Mouse (Mus musculus) cerebellum, postnatal 14 days (tissue): ENCODE measurements around the gene Cnr2.

Experiments
- DNase-seq, 2 experiments: peaks; one replicate each; pipeline ENCODE4 v3.0.0; 2021; ENCODE audit warnings: mixed read lengths in 2 of 2

Cnr2 gene

DNA sequence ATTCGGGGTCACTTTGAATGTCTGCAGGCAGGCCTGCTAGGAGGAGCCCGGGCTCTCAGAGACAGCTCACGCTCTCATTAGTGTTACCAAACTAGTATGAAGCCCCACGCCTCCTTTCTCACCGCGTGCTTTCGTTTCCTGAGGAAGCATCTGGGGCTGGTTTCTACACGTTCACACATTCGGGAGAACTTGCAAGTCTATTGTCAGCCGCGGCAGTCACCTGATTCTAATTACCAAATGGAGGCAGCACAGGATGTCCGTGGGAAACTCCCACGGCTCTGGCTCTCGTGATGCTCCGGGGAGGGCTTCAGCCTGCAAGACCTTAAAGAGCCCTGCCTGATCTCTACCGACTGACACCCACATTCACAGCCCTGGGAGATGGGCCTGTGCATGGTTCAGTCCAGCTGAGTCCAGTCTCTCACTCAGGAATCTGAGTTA is 18.6 kb upstream of the Cnr2 start:
- DNase-seq, result peak; percentile 41 to 42

DNA sequence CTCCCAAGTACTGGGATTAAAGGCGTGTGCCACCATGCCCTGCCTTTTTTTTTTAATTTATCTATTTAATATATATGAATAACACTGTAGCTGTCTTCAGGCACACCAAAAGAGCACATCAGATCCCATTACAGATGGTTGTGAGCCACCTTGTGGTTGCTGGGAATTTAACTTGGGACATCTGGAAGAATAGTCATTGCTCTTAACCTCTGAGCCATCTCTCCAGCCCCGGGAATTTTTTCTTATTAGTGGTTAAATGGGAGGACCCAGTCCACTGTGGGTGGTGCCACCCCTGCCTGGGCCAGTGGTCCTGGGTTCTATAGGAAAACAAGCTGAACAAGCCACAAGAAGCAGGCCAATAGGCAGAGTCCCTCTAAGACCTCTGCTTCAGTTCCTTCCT is 17.5 kb upstream of the Cnr2 start:
- peak in 1 of 2 experiments; percentile 27 for DNase-seq

DNA sequence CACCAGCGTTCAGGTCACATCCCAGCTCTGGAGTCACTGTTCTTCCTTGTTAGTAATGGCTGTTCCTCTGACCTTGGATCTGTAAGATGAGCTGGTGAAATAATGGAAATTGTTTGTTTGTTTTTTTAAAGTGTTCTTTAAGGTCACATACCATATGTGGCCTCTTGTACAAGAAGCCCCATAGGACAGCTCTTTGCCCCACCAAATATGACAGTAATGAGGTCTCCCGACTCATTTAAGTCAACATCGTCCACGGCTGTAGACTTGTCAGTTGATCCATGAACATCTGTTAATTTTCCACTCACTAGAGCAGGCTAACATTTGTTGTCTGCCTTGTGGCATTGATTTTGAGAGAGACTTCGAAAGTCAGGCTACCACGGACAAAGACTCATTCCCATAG is 16.2 kb upstream of the Cnr2 start:
- no peak for DNase-seq

DNA sequence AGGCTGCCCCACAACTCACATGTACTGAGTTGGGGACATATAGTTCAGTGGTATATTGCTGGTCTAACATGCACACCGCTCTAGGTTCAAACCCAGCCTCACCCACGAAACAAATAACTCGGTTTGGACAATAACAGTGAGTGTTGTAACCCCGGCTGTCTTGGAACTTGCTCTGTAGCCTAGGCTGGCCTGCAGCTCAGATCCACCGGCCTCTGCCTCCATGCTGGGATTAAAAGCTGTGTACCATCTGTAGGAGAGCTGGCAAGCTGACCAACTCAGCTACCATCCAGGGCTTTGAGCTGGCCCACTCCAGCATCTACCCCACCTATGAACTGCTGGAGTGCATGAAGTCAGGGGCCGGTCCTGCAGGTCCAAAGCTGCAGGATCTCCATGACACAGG is 15.2 kb upstream of the Cnr2 start:
- no peak for DNase-seq

DNA sequence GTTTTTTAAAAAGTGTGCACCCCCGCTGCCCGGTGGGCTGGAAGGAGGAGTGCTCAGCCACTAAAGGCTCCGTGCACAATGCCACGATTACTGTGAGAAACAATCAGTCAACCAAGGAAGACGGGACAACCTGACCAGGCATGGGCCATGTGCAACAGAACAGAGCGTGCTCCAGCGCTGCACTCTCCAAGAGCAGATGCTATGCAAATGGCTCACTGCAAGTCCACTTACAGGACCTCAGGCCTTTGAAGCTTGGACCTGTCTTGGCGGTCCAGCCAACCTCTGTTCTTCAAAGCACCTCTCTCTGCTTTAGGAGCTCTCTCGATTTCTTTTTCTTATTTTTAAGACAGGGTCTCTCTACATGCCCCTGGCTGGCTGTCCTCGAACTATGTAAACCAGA is 14.6 kb upstream of the Cnr2 start:
- DNase-seq, result no peak

DNA sequence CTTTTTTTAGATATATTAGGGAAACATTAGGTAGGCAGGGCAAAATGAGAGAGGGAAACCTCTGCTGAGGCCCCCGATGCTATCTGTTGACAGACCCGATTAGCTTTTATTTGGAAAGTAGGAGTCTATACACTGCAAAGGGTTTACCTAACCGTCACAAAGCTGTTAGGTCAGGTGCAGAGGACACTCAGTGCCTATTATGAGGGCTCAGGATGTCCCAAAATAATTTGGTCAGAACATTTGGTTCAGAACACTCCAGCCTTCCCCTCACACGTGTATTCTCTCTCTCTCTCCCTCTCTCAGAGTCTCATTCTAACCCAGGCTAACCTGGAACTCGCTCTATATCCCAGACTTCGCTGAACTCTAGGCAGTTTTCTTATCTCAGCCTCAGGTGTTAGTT is 13.2 kb upstream of the Cnr2 start:
- DNase-seq, result no peak

DNA sequence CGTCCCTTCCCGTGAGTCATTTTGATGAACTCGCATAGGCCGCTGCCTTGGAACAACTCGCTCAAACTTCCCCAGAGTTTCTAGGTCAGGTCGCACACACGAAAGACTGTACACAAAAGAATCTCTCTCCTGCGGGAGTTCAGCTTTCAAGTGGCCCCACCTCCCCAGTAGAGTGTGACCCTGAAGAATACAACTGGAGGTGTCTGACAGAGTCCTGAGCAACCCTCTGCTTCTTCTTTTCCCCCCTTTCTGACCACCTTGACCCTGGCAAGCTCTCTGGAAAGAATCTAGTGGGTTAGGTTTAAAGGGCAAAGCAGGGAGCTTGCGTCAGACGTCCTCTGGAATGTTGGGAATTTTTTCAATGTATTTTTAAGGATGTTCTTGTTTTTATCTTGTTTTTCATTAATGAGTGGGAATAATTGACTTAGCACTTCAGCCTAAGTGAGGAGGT is 11.8 kb upstream of the Cnr2 start:
- no peak for DNase-seq

DNA sequence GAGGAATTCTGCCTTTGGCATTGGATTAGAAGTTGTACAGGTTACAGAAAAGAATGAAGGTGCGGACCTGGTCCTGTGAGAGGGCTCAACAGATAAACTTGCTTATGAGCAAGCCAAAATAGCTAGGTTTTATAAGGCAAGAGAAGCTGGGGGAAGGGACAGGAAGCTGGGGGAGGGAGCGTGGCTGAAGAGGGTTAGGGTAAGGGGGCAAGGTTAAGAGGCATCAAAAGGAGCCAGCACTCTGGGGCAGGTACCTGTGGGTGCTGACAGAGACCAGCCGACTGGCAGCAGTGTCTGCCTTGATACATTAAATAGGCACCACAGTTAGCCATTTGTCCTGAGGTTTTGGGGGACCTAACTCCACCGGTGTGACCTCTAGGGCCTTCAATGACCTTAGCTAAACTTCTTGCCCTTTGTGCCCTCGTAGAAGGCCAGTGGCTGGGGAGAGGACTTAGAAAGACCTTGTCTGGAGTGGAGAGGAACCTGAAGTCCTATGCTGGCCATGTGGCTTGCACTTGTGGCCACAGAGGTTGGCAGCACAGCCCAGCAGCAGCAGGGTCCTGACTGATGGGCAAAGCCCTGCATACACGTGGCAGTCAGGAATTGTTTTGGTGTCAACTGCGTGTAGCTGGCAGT is 11.2 kb upstream of the Cnr2 start:
- no peak for DNase-seq

DNA sequence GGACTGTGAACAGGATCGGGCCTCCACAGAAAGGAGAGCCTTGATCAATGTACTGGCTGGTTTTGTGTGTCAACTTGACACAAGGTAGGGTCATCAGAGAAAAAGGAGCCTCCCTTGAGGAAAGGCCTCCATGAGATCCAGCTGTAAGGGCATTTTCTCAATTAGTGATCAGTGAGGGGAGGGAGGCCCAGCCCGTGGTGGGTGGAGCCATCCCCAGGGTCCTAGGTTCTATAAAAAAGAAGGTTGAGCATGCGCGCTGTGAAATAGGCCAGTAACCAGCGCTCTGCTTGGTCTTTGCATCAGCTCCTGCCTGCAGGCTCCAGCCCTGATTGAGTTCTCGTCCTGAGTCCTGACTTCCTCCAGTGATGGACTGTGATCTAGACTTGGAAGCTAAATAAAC is 10.7 kb upstream of the Cnr2 start:
- no peak for DNase-seq

DNA sequence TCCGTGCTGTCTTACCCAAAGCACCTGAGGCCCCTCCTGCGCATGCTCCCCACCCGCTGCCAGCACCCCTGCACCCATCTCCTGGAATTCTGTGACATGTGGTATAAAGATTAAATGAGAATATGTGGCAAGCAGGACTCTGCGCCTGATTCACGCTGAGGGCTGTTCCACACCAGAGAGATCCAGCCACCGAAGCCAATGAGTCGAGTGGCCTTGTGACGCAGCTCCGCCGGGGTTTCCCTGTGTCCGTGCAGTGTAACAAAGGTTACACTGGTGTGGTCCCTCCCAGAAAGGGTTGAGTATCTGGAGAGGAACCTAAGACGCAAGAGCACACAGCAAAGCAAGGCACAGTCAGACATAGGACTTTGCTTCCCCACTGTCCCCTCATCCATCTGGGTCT is 9.5 kb upstream of the Cnr2 start:
- DNase-seq, result no peak

DNA sequence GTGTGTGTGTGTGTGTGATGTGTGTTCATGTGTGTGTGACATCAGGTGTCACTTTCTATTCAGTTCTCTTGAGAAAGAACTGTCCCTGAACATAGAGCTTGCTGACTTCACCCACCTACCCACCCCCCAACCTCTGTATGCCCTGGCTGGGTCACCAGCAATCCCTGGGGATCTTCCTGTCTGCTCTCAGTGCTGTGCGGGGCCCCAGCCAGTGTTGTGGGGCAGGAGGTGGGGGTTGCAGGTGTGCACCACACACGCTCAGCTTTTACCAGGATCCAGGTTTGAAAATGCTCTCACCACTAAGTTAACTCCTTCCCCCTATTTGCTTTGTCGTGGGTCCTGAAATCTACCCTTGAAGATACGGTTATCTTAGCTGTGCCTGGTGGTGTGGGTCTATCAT is 9.0 kb upstream of the Cnr2 start:
- no peak for DNase-seq

DNA sequence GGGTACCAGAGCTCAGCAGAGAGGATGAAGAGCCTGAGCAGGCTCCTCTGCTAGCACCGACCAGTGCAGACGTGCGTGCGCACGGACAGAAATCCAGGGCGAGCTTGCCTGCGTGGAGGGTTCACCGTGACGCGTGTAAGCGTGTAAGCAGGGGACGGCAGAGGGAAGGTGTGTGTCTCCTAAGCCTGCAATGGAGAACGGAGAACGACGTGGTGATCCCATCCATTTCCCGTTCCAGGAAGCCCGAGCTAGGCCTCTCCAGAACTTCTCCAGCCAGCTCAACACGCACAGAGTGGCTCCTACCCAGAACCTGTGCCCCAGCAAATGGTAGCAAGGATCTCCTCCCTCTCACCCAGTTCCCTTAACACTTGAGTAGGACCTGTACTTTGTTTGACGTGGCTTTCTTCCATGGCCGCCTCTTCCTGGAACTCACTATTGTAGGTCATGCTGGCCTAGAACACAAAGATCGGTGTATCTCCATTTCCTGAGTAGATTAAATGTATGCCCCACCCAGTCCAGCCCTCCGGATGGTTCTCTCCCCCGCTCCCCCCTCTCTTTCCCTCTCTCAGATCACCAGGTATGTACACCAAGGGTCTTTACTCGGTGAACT is 6.6 kb upstream of the Cnr2 start:
- no peak for DNase-seq

DNA sequence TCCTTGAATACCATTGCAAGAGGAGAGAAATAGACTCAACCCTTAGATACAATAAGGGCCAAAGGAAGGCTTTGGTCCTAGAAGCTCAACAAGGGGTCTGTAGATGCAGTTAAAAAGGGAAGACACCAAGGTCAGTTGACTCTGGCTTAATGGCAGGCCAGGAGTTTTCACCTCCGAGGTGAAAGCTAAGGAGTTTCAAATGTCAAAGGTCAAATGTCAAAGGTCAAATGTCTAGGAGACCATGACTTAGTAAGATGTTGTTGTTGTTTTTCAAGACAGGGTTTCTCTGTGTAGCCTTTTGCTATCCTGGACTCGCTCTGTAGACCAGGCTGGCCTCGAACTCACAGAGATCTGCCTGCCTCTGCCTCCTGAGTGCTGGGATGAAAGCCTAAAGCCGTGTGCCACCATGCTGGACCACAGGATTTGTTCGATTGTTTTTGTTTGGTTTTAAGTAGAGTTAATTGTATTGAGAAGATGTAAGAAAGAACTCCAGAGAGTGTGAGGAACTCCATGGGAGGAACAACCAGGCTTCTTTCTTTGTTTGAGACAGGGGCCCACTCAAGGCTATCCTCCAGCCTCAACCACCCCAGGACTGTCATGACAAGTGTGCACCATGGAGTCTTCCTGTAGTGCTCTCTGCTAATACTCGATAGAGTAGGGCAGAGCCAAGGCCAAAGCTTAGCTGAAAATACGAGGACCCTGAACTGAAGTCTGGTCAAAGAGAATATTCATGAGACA is 5.9 kb upstream of the Cnr2 start:
- no peak for DNase-seq

DNA sequence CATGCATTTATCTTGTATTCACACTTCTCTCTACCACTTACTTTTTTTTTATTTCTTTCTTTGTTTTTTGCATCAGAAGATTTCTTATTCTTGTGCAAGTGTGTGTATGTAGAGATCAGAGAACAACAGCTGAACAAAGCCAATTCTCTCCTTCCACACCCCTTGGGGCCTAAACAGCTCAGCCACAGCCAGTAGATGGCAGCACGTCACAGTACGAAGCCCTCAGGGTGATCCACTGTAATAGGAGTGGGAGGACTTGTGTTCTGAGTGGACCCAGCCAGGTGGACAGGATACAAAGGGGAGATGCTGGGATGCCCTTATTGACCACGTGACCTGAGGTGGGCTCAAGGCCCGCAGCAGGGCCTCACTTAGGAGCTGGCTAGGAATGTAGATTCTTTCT is 5.3 kb upstream of the Cnr2 start:
- DNase-seq, result peak; percentile 85 to 89

DNA sequence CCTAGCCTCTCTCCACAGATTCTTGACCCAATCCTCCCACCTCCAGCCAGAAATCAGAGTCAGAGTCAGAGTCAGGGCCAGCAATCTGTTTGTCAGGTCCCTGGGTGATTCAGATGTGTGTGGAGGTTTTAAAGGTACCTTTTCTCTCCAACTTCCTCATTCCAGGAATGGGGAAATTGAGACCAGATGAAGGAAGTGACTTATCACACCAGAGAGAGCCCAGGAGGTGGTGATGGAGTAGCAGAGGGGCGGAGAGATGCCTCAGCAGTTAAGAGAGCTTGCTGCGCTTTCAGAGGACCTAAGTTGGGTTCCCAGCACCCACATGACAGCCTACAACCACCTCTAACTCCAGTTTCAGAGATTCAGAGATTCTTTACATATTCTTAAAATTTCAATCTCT is 3.7 kb upstream of the Cnr2 start:
- no peak for DNase-seq

DNA sequence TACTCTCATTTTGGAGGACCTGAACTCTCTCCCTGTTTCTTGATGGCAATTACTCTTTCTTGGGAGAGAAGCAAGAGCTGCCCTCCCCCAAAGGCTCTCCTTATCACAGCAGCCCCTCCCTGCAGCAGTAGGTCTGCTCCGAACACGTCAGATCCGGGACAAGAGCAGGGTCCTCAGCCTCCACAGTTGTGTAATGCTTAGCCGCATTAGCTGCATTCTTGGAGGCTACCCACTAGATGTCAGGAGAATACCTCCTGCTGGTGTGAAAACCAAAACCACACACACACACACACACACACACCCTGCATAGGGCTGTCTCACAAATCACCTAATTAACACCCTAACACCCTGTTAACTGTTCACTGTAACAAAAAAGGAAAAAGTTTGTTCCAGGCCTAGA is 2.3 kb upstream of the Cnr2 start:
- DNase-seq, result no peak

DNA sequence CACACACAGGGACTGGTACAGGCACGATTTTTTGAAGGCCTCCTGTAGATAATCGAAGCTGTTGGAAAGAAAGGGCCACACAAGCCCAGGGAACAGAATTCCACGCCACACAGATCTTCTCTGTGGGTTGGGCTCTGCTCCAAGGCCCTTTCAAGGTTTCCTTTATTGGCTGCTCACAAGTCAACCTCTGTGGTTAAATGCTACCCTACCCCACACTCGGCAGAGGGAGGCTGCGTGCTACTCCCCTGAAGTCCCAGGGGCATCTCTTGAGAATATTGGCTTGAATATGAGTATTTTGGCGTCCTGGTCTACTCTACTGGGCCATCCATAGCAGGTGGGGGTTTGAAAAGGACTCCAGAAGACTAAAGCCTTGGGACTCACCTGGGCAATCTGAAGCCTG is 963 bp downstream of the Cnr2 start:
- no peak for DNase-seq

DNA sequence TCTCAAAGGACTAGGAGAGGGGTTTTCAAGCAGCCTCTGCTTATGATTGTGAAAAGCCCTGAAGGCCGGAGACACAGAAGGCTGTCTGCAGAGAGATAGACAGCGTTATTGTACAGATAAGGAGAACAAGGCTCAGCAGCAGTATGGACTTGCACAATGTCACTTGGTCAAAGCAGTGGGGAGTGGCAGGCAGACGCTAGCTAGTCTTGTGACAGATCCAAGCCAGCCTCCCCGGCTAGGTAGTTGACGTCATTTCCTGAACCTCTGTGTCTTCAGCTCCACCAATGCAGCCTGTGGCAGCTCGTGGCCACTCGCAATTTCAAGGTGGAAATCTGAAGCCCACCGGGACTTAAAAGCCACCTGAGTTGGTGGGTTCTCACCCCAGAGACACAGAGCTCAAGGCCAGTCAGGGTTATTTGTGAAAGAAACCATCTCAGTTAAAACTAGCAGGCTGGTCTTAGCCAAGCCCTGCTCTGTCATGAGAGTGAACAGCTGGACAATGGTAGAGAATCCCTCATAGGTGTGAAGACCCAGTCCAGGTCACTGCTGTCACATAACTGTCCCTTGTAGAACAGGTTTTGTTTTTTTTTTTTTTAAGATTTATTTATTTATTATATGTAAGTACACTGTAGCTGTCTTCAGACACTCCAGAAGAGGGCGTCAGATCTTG is 3.3 kb downstream of the Cnr2 start:
- no peak for DNase-seq

DNA sequence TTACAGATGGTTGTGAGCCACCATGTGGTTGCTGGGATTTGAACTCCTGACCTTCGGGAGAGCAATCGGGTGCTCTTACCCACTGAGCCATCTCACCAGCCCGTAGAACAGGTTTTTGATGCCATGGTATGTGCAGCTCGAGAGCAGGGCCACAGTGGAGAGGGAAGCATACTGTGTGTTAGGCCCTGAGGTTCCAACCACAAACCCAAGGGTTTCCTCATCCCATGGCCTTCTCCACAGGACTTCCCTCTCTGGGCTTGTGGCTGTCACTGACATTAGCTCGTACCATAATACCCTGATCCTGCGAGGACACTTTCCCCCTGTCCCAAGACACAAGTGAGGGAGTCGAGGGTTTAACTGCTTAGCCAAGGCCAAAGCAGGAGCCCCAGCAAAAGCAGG is 3.9 kb downstream of the Cnr2 start:
- no peak for DNase-seq

DNA sequence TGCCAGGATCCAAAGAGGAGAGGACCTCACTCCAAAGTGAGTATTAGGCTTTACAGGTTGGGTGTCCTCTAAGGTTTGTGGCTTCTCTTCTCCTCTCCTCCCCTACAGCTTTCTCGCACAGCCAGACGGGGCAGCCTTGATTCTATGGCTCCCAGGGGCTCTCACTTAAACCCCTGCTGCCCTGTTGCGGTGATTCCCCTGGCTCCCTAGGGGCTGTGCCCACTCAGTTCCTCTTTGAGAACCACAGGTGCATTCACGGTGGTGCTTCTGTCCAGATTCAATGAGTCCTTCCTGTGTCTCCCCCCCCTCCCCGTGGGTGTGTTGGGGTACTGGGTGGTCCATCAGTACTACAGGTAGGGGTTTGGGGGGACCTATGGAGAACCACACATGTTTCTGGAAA is 4.8 kb downstream of the Cnr2 start:
- no peak for DNase-seq

DNA sequence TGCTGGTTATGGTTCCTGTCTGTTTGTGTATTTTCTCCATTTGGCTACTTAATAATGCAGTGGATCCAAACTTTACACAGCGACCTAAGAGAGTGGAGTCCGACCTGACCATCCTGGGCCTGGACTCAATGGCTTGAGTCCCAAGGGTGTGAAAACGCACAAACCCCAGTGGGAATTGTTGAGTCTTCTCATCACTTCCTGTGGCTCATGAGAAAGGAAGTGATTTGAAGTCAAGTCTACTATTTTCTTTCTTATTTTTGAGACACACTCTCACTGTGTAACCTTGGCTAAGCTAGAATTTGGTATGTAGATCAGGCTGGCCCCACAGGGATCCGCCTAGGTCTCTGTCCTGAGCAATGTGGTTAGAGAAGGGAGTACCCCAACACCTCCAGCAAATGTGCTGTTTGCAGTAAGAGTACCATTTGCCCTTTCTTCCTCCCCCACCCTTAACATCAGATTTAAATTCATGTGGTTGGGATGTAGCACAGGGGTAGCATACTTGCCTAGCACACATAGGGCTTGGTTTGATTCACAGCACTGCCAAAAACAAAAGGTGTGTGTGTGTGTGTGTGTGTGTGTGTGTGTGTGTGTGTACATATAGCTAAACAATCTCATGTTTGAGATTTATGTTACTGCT is 7.5 kb downstream of the Cnr2 start:
- no peak for DNase-seq

DNA sequence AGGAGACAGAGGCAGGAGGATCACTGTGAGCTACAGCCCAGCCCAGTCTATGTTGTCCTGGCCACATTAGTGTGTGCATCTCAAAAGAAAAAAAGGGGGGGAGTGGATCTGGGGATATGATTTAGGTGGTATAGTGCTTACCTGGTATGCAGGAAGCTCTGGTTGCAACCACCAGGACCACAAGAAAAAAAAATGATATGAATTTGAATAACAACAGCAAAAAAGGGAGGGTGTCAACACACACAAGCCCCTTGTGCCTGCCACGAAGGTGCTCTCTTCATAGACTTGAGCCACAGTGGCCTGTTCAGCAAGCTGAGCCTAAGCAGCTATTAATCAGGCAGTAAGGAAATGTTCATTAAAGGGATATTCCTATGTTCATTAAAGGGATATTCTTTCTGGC is 9.6 kb downstream of the Cnr2 start:
- no peak for DNase-seq

DNA sequence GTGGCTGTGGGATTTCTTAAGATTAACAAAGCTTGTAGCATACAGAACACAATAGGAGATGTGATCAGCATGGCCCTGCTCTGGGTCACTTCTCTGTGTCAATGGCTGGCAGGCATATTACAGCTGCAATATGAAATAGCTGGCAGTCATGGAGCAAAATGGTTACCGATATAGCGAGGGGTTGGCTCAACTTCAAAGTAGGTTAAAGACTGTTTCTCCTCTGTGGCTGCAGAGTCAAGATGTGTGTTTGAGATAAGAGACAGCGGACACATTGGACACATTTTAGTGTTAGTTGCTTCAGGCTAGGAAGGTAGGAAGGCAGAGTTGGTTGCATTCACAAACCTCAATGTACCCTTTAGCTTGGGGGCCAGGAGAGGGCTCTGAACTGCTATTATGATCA is 11.4 kb downstream of the Cnr2 start:
- DNase-seq, result no peak
